In the genomic region with DNA sequence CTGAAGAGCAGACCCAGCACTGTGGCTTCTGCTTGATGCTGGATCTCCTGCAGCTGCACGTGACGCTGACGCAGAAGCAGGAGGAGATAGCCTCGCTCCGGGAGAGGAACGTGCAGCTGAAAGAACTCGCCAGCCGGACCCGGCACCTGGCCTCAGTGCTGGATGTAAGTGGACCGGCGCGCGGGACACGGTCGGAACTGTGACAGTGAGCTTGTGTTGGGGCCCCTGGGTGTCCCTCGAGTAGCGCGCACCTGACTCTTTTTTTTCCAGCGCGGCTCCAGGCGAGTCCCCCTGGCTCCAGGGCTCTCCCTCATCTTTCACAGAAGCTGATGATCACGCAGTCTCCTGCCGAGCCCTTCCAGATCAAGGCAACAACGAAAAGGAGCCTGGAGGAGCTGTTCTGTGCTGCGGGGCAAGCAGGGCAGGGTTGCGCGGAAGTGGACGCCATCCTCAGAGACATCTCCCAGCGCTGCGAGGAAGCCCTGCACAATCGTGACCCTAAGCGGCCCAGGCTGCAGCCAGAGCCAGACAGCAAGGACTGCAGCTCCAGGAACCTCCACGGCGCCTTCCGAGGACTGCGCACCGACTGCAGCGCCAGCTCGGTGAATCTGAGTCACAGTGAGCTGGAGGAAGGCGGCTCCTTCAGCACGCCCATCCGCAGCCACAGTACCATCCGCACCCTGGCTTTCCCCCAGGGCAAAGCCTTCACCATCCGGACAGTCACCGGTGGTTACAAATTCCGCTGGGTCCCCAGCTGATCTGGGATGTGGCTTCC, we compare ENCODE assay signal across 9 mouse cellular contexts. TPM values are rescaled to one million over a fixed set of nuclear protein-coding genes. Genes with fewer than 3 reads are reported as not detected.
A peak's percentile ranks its signal among the peaks of the same experiment; 100 is the strongest.
DNase-seq lines count a peak whose midpoint lies in the region; ATAC-seq and TF ChIP-seq lines count a peak whose summit lies in the region.
"Had no signal": no experiment of that assay in that cellular context is flagged by ENCODE, and none has a peak within 500 bp of the region (broad histone marks: within the 10 kb centered on the region; RNA-seq: fewer than 3 reads in every experiment).

No protein-coding gene starts in this region.

- DNase-seq in gastrocnemius, adult 2 months = peak; percentile 35
- DNase-seq in gastrocnemius, postnatal 25 days = no peak
- peak; percentile 73 for DNase-seq in embryo, embryonic 10 days (ENCODE audit: low spot score)
- peak; percentile 60 to 66 for DNase-seq in left cerebral cortex, postnatal 36 days (ENCODE audit: low spot score in 2 of 2)
- peak; percentile 68 for DNase-seq in midbrain, embryonic 14.5 days
- peak; percentile 47 for DNase-seq in urinary bladder, postnatal 14 days (ENCODE audit: low spot score)

- H3K4me3 ChIP-seq in gastrocnemius, adult 2 months = peak overlapping the region; percentile 59
- H3K4me3 ChIP-seq in midbrain, embryonic 14.5 days (replicated peaks; ENCODE audit: low read depth, low read length) = peak overlapping the region; percentile 37

- TF ChIP-seq CTCF in gastrocnemius, adult 2 months (IDR thresholded peaks at IDR 0.05) = no peak

- no peaks in the 10 kb centered on the region for H3K9me3 ChIP-seq in midbrain, embryonic 14.5 days (ENCODE audit: control insufficient read depth, low read length)

- ATAC-seq in CD4-positive, CD25-positive, alpha-beta regulatory T cell, adult 4 months = peak; percentile 62
- ATAC-seq in hematopoietic stem cell, adult 5-6 weeks (replicated peaks in 1 of 2; ENCODE audit: insufficient read depth in 1 of 2, low FRiP score in 2 of 2, low TSS enrichment in 1 of 2, low read depth in 1 of 2, poor library complexity in 2 of 2, severe bottlenecking in 2 of 2) = peak; percentile 42 to 65
- ATAC-seq in midbrain, embryonic 14.5 days (ENCODE audit: low FRiP score, low TSS enrichment) = peak; percentile 32; the same call in 1 of the 2 replicates

- no peaks in the 10 kb centered on the region for H3K36me3 ChIP-seq in midbrain, embryonic 14.5 days (ENCODE audit: control insufficient read depth, insufficient read depth, low read length)

- H3K4me2 ChIP-seq in midbrain, embryonic 14.5 days (ENCODE audit: low read length) = peak overlapping the region; percentile 94

- peaks cover 70% of the 10 kb centered on the region for H3K27me3 ChIP-seq in midbrain, embryonic 14.5 days (ENCODE audit: control insufficient read depth, insufficient read depth, low read length)

- intact Hi-C loops in gastrocnemius, adult 2 months (cut with DNase I) = no loop called here
- intact Hi-C loops in left cerebral cortex, postnatal 36 days (cut with DNase I) = no loop called here

- under 1% methylated on average over 46 of the region's 46 CpGs for WGBS in midbrain, embryonic 14.5 days

- H3K9ac ChIP-seq in midbrain, embryonic 14.5 days (replicated peaks; ENCODE audit: low read length) = peak overlapping the region; percentile 43

- H3K27ac ChIP-seq in gastrocnemius, adult 2 months = no peak overlapping the region
- no peak overlapping the region for H3K27ac ChIP-seq in midbrain, embryonic 14.5 days (replicated peaks; ENCODE audit: low read depth, low read length)

- H3K4me1 ChIP-seq in midbrain, embryonic 14.5 days (ENCODE audit: control insufficient read depth, insufficient read depth, low read length) = peaks cover 9% of the 10 kb centered on the region; the same call in 1 of the 2 replicates

RNA-seq across cellular contexts. Expression of gene Mcidas, which starts 5.0 kb away (rescaled TPM):
- not detected for total RNA-seq in gastrocnemius, adult 2 months (2021)
- not detected for total RNA-seq in gastrocnemius, postnatal 25 days (2021)
- polyA plus RNA-seq in CD4-positive, CD25-positive, alpha-beta regulatory T cell, adult 4 months (2017; shearing (Covaris generic)) = under 1 TPM in 1 of 2 experiments, not detected in 1; 0.13 TPM
- total RNA-seq in hematopoietic stem cell, adult 5-6 weeks (2017) = not detected in 2 replicates
- under 1 TPM; 0.39 to 0.69 TPM for total RNA-seq in left cerebral cortex, postnatal 36 days (2021)
- 0.22 and 0.27 TPM in 2 replicates for polyA plus RNA-seq in midbrain, embryonic 14.5 days (2014; fragmentation: Nextera tagmentation; extraction: Ambion mirVana)

RNA-seq across cellular contexts. Expression of gene Ccno, which starts 11.0 kb away (rescaled TPM):
- total RNA-seq in gastrocnemius, adult 2 months (2021) = not detected
- not detected for total RNA-seq in gastrocnemius, postnatal 25 days (2021)
- not detected for polyA plus RNA-seq in CD4-positive, CD25-positive, alpha-beta regulatory T cell, adult 4 months (2017; shearing (Covaris generic))
- total RNA-seq in hematopoietic stem cell, adult 5-6 weeks (2017) = 1.3 and 1.5 TPM in 2 replicates
- total RNA-seq in left cerebral cortex, postnatal 36 days (2021) = 1 to 10 TPM; 1.7 to 1.8 TPM
- 0.57 and 0.58 TPM in 2 replicates for polyA plus RNA-seq in midbrain, embryonic 14.5 days (2014; fragmentation: Nextera tagmentation; extraction: Ambion mirVana)

RNA-seq across cellular contexts. Expression of gene Cdc20b, which starts 36.3 kb away (rescaled TPM):
- total RNA-seq in gastrocnemius, adult 2 months (2021) = not detected
- total RNA-seq in gastrocnemius, postnatal 25 days (2021) = not detected
- not detected for polyA plus RNA-seq in CD4-positive, CD25-positive, alpha-beta regulatory T cell, adult 4 months (2017; shearing (Covaris generic))
- not detected in 2 replicates for total RNA-seq in hematopoietic stem cell, adult 5-6 weeks (2017)
- total RNA-seq in left cerebral cortex, postnatal 36 days (2021) = not detected
- polyA plus RNA-seq in midbrain, embryonic 14.5 days (2014; fragmentation: Nextera tagmentation; extraction: Ambion mirVana) = 0.13 and 0.75 TPM in 2 replicates
- total RNA-seq: layer of hippocampus, postnatal 36 days had no signal

RNA-seq across cellular contexts. Expression of gene Gpx8, which starts 47.6 kb away (rescaled TPM):
- 10 to 100 TPM in 1 of 2 experiments, 1 to 10 TPM in 1; 5.5 to 10.6 TPM for total RNA-seq in gastrocnemius, adult 2 months (2021)
- total RNA-seq in gastrocnemius, postnatal 25 days (2021) = 10 to 100 TPM; 10.3 to 16.3 TPM
- polyA plus RNA-seq in CD4-positive, CD25-positive, alpha-beta regulatory T cell, adult 4 months (2017; shearing (Covaris generic)) = not detected
- total RNA-seq in hematopoietic stem cell, adult 5-6 weeks (2017) = not detected in 2 replicates
- 1 to 10 TPM; 9.3 to 9.5 TPM for total RNA-seq in left cerebral cortex, postnatal 36 days (2021)
- 35.3 and 53.0 TPM in 2 replicates for polyA plus RNA-seq in midbrain, embryonic 14.5 days (2014; fragmentation: Nextera tagmentation; extraction: Ambion mirVana)
